Mouse (Mus musculus) gastrocnemius, postnatal 14 days (tissue): ENCODE measurements at regions not wholly inside any gene's neighbourhood (a gene's known extent, or its start where the extent isn't known, plus 50 kb on each side); places are given as distances from the start of the nearest gene placed in this dataset.
A peak's percentile ranks its signal among the peaks of the same experiment; 100 is the strongest.

Experiments used
- DNase-seq: peaks from one replicate; pipeline ENCODE4 v3.0.0; 2021; ENCODE audit warnings: mixed read lengths
- intact Hi-C: fragments of 180-260 bp; cut with DNase I; formaldehyde crosslinking; loops from one replicate; pipeline ENCODE4 v1.15.1; 2025; ENCODE audit warnings: low total_unique reads

DNA sequence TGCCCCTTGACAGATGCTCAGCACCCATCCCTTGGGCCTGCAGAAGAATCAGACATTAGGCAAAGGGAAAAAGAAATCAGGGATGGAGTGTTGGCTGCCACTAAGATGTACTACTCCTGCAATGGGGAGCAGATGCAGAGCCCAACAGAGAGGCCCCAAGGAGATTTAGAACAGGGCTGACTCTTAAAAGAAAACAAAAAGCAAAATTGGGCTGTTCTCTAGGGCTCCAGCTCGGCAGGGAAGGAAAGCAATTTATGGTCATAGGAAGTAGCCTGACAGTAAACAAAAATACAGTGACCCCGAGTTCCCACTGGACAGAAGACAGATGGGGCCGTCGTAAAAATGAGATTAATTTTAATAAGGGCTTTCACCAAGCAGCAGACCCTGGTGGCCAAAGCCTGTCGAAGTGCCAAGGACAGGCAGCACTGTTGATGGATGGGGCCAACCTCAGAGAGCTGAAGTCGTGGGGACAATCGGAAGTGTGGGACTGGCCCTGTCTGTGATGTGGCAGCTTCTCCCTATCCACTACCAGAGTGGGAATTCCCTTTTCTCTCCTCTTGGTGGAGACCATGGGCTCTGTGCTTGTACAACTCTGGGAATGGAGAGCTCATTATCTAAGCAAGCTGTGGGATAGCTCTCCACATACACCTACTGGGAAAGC is 109.4 kb upstream of the Gm12830 start:
- intact Hi-C loops = no loop called here
- DNase-seq = no peak

DNA sequence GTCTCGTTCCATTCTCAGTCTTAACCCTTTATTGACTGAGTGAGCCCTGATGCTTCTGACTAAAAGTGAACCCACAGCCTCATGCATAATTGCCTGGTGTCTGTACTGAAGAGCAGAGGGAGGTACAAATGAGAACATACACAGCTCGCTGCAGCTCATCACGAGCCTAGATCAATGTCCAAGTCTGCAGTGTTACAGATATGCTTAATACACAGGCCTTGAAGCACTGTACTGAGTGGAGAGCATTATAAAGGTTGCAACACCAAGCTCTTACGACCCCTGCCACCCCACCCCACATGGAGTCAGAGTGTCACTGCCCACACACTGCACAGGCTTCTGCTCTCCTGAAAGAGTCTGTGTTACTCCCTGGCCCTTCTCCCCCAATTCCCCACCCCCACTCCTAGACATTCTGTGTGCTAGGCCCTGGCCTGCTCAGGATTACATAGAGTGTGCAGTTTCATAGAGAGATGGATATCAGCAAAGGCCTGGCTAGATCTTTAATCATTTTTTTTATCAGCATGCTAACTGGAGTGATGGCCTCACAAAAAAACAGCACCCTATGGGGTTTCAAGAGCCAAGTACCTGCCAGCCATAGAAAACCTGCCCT is 108.5 kb upstream of the Gm12830 start:
- no peak for DNase-seq
- intact Hi-C loops = no loop called here

DNA sequence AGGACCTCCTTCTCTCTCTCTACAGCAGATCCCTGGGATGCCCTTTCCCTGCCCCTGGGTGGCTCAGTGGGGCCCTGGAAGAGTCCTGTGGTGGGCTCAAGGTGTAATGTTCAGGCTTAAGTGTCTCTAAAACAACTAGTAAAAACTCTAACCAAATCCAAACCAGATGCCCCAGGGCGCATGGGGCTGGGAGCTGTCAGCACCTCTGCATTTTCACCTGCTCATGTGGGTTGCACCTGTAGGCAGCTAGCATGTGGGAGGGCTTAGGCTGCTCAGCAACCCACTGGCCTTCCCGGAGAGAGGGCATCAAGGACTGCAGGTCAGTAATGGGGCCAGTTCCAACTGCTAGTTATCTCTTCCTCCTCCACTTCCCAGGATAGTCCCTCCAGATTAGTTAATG is 104.8 kb upstream of the Gm12830 start:
- intact Hi-C loops = no loop called here
- no peak for DNase-seq

DNA sequence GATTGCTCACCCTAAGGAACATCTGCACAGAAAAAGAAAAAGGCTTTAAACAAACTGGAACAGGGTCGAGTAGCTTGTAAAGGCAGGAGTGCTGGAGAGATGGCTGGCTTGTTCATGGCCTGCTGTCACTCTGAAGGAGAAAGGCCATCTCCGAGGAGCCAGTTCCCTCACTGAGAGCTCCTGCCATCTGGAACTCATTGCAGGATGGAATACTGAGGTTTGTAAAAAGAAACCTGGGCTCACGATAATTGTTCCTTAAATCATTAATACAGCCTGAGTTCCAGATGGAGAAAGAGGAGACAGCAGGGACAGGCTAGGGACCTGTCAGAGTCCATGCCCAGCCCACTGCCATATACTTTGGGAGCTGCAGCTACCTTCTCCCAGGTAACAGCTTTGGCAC is 100.8 kb upstream of the Gm12830 start:
- DNase-seq = no peak
- intact Hi-C loops = no loop called here

DNA sequence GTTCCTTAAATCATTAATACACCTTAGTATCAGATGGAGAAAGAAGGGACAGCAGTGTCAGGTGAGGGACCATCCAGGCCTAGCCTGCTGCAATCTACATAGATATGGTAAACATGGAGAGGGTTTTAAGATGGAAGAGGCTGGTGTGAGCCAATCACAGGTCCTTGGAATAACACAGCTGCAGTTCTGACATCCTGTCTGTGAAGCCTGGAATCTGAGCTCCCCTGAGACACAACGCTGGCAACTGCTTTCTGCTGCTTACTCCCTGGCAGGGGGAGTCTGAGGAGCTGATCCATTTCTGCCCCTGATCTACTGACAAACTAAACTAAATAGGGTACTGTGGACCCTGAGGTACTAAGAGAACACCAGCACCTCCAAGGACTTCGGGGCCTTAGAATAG is 100.1 kb upstream of the Gm12830 start:
- no peak for DNase-seq
- intact Hi-C loops = no loop called here

DNA sequence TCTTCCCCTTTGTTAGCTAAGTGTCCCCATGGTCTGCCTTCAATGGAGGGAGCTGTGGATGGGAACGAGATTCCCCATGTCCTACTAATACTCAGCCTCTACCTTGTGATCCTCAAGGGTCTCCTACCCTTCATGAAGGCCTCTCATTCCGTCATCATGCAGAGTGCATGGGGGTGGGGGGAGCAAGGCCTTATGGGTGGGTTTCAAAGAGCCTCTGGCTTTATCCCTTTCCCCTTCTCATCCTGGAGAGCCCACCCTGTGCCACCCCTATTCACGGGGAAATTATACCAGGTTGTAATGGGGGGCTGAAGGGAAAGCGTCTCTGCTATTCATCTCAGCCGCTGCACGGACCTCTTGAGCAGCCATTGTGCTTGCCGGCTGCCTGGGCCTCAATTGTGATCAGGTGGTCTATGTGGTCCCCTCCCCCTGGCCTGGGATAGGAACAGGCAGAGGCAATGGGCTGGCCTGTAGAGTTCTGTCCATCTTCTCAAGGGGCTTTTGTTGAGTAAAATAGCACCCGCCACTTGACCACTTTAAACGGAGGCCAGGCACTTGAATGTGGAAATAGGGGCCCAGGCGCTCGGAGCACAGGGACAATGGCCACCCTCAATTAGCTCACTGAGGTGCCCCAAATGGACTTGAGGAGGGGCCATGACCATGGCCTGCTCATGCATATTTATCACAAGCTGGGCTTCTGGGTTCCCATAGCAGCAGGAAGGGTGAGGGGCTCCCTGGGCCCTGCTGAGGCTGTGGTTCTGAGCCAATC is 93.1 kb upstream of the Gm12830 start:
- no peak for DNase-seq
- intact Hi-C loops = no loop called here

DNA sequence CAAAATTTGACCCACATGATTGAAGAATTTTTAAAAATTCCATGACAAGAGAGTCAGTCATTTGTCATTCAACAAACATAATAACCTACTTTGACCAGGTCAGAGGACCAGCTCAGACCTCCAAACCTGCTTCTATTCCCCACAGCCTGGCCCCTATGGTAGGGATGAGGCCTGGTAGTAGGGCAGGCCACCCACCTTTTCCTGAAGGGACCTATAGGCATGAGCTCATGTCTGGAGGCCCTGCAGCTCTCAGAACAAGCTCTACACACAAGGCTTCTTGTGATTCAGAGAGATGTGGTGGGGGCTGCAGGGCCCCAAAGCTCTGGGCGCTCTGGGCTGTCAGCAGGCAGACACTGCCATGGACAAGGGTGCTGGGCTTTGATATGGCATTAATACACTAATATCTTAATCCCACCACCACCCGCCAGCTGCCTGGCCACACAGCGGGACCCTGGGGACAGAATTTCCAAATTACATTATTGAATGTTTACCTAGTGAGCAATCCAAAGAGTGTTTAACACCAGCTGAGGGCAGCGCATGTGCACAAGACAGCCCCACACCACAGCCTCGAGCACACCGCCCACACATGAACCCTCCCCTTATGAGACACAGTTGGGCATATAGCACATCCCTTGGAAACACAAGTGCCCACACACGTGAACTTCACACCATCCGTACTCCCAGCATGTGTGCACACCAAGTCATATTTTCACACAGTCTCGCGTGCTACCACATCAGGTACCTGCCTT is 88.1 kb upstream of the Gm12830 start:
- intact Hi-C loops = no loop called here
- DNase-seq = no peak

DNA sequence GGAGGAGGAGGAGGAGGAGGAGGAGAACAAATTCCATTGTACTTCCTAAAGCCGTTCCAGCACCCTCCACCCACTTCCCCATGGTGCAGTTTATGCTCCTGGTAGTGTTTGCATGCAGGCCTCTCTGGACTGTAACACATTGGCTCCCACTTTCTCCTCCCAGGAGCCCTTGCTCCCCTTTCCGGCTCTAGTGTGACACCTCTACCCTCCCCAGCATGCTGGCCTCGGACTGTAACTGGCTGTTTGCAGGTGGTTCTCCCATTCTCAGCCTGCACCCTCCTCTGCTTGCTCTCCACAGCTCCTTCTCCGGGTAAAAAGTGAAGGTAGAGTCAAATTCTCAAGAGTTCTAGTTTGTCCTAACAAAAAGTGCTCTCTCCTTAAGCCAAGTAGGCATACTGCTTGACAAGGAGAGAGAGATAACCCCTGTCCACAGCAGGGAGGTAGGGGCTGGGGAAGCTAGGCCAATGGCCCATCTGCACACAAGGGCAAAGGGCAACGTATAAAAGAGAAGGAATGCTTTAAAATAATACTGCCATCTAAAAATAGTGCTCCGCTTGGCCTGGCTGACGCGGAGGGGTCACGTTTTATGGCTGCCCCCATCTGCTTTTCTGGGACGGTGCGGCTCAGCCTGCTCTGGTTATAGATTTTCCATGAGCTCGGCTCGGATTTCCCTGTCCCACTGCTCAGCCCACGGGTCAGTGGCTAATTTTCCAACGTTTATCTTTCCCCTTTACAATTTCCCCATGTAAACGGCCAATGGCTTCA is 82.4 kb upstream of the Gm12830 start:
- DNase-seq = no peak
- intact Hi-C loops = no loop called here

DNA sequence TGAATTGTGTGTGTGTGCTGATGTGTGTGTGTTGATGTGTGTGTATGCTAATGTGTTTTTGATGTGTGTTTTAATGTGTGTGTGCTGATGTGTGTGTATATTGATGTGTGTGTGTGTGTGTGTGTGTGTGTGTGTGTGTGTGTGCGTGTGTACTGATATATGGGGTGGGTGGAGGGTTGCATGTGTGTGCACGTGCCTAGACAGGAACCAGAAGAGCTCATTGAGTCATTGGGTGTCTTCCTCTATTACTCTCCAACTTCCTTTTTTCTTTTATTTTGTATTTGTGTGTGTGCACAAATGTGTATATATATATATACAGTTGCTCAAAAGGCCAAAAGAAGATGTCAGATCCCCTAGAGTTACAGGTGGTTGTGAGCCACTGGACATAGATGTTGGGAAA is 73.4 kb upstream of the Gm12830 start:
- intact Hi-C loops = no loop called here
- no peak for DNase-seq

DNA sequence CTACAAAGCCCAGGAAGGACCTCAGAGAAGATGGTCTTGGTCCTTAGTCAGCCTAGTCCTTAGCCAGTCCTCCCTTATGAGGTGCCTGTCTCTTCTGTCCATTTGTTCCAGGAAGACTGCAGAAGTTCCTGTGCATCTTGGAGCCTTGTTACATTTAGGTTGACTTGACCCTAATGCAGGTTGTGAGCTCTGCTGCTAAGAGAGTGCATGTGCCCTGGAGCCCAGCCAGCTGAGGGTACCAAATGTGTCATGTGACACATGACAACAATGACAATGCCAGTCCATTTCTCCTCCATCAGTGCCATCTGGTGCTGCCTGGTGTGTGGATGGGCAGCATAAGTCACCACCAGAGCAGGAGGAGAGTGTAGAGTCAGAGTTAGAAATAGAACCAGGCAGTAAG is 61.7 kb upstream of the Gm12830 start:
- intact Hi-C loops = no loop called here
- no peak for DNase-seq

DNA sequence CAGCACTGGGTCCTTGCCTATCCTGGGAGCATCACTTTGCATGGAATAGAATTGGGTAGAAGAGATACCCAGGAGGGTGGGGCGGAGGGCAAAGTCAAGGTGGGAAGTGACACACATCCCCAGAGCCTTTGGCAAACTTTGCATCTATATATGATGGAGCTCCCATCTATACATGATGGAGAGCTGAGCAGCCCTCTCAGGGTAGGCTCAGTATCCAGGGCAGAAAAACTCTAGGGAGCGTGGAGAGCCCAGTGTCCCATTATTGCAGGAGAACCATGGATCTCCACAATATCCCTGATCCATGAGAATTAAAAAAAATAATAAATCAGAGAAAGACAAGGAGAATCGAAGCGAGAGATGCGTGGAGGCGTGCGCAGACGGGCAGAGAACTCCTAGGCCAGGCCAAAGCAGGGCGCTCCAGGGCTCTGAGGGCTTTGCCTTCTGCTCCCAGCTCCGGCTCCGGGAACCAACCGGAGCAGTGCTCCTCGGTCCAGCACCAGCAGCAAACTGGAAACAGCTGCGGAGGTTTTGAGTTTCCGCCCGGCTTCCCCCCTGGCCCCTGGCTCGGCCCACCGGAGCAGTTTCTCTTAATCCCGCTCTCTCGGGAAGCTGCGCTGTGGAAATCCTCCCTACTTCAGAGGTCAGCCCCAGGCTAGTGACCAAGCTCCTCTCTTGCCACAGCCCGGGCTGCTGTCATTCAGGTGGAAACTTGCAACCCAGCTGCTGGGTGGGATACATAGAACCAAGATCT is 54.7 kb upstream of the Gm12830 start:
- peak; percentile 47 for DNase-seq
- intact Hi-C loops = no loop called here
